Mouse (Mus musculus): ENCODE results near the gene Arhgef28. TPM values are rescaled to one million over a fixed set of nuclear protein-coding genes. Genes with fewer than 3 reads are reported as not detected.

The Arhgef28 gene
- polyA plus RNA-seq, 1 experiment: not detected

DNA sequence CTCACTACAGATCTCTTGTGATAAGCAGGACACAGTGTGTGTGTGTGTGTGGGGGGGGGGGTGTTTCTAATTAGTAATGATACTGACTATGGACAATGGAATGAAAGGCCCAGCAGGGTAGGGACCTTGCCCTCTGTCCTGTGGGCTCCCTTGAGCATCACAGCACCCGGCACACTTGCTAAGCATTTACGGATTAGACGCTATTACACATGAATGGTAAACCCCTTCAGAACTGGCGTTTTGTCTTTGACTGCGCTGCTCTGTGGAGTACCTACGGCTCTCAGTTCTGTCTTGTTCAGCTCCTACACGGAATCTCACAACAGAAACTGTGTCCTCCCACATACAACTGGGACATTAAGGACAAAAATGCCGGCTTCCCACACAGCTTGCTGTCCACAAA is 151.0 kb downstream of the Arhgef28 start:
- Histone ChIP-seq H3K36me3 (replicated peaks; ENCODE audit: low read length) (no peaks in the 10 kb centered on the region), H3K27me3 (replicated peaks) (peaks cover 2% of the 10 kb centered on the region), H3K4me1 (no peaks in the 10 kb centered on the region), H3K4me3 (replicated peaks) (no peak overlapping the region), H3K9me3 (no peaks in the 10 kb centered on the region)
- no peak for TF ChIP-seq GATA1 (IDR thresholded peaks at IDR 0.05; ENCODE audit: borderline replicate concordance, low read length)
- TF ChIP-seq FLI1 (IDR thresholded peaks at IDR 0.05; ENCODE audit: low read length): no peak

DNA sequence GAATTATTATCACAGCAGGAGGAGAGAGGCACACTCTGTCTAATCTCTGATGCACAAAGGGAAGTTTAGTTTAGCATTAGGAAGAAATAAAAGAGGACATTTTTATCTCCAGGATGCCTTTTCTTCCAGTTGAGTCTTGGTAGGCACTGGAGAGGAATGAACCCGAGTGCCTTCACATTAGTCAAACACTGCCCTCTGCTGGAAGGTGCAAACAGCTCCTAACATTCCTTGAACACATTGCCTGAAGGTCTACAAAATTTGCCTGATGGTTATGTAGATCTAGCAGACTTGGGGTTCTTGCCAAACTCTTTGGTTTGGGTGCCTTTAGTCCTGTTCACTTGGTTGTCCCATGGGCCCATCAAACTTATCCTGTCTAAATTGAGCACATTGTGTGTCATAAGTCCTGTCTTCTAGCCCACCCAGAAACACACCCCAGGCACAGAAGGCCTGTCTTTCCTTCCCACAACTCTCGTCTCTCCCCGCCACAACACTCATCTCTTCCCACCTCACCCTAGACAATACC is 165.6 kb downstream of the Arhgef28 start:
- Histone ChIP-seq H3K4me3 (replicated peaks) (no peak overlapping the region), H3K4me1 (no peaks in the 10 kb centered on the region; the same call in 1 of the 2 replicates), H3K9me3 (peaks cover 7% of the 10 kb centered on the region), H3K36me3 (replicated peaks; ENCODE audit: low read length) (no peaks in the 10 kb centered on the region), H3K27me3 (replicated peaks) (peaks cover 10% of the 10 kb centered on the region)
- TF ChIP-seq FLI1 (IDR thresholded peaks at IDR 0.05; ENCODE audit: low read length): no peak
- no peak for TF ChIP-seq GATA1 (IDR thresholded peaks at IDR 0.05; ENCODE audit: borderline replicate concordance, low read length)

DNA sequence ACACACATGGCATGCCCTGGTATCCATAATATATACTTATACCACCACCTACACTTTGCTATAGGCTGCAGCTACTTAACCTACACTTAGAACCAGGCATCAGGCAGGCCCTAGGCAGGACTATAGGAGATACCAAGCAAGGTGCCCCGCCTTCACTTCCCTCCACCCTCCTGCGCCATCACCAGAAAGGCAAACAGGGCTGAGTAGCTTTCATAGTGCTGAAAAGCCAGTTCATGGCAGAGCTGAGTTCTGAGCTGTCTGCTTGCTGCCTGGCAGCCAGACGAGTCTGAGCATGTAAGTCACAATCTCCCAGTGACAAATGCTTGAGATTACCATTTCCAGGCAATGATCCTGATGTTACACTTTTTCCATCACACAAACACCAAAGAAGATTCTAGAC is 167.5 kb downstream of the Arhgef28 start:
- H3K4me1 ChIP-seq: no peaks in the 10 kb centered on the region; the same call in 1 of the 2 replicates
- H3K4me3 ChIP-seq (replicated peaks): no peak overlapping the region
- H3K9me3 ChIP-seq: peaks cover 7% of the 10 kb centered on the region
- no peak for TF ChIP-seq GATA1 (IDR thresholded peaks at IDR 0.05; ENCODE audit: borderline replicate concordance, low read length)
- no peak for TF ChIP-seq FLI1 (IDR thresholded peaks at IDR 0.05; ENCODE audit: low read length)
- H3K36me3 ChIP-seq (replicated peaks; ENCODE audit: low read length): no peaks in the 10 kb centered on the region
- H3K27me3 ChIP-seq (replicated peaks): peaks cover 14% of the 10 kb centered on the region

DNA sequence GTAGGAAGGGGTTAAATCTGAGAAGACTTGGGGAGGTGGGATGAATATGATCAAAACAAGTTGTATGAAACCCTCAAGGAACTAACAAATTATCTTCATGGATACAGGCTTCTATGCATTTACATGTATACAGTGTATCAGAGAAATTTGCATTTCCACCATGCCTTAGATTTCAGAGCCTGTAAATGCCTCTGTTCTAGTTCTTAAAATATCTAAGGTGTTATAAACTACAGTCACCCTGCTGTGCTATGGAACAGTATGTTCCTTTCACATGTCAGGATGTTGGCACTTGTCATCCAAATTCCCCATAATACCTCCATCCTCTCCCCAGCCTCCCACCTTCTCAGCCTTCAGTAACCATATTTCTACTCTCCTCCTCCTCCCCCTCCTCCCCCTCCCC is 168.5 kb downstream of the Arhgef28 start:
- Histone ChIP-seq H3K9me3 (peaks cover 7% of the 10 kb centered on the region), H3K36me3 (replicated peaks; ENCODE audit: low read length) (no peaks in the 10 kb centered on the region), H3K4me1 (no peaks in the 10 kb centered on the region; the same call in 1 of the 2 replicates), H3K27me3 (replicated peaks) (peaks cover 22% of the 10 kb centered on the region), H3K4me3 (replicated peaks) (no peak overlapping the region)
- no peak for TF ChIP-seq FLI1 (IDR thresholded peaks at IDR 0.05; ENCODE audit: low read length)
- no peak for TF ChIP-seq GATA1 (IDR thresholded peaks at IDR 0.05; ENCODE audit: borderline replicate concordance, low read length)

DNA sequence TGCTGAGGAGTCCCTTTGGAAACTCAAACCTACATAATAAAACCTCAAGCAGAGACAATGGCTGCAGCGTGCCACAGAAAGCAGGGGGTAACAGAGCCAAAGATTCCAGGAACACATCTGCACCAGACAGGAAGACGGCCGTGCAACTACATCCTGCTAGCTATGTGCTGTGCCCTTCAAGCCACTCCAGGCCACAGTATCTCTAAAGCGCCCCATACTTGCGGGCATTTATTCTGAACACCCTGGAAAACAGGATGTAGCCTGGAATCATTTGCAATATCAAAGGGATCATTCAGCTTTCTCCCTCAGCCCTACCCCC is 174.6 kb downstream of the Arhgef28 start:
- peaks cover 18% of the 10 kb centered on the region for H3K27me3 ChIP-seq (replicated peaks)
- no peaks in the 10 kb centered on the region for H3K36me3 ChIP-seq (replicated peaks; ENCODE audit: low read length)
- TF ChIP-seq GATA1 (IDR thresholded peaks at IDR 0.05; ENCODE audit: borderline replicate concordance, low read length) (no peak), FLI1 (IDR thresholded peaks at IDR 0.05; ENCODE audit: low read length) (no peak)
- peaks cover 7% of the 10 kb centered on the region for H3K9me3 ChIP-seq
- H3K4me3 ChIP-seq (replicated peaks): peak overlapping the region; percentile 90
- peaks cover 6% of the 10 kb centered on the region for H3K4me1 ChIP-seq

DNA sequence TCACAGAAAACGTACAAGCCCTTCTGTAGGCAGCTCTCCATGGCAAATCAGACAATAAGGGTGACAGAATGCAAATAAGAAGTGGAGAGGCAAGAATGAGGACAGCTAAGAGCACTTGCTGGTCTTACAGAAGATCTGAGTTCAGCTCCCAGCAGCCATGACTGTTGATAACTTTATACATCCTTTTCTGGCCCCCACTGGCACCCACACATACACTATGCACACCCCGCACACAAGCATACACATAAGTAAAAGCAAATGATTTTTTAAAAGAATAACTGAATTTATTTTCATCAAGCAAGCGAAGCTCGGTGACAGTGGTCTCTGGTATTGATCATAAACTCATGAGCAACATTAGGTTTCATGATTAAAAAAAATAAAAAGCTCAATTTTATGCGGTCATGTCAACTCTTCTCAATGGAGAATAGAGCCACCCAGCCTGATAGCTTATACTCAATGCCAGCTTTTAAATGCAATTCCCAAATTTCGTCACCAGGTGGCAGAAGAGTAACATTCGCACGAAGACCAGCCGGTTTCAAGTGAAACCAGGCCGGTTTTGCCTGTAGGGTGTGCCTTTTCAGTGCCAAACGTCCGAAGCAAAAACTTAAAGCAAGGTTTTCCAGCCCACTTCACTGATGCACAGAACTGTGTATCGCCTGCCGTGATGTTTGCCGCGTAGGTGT is 175.1 kb downstream of the Arhgef28 start:
- TF ChIP-seq GATA1 (IDR thresholded peaks at IDR 0.05; ENCODE audit: borderline replicate concordance, low read length): no peak
- TF ChIP-seq FLI1 (IDR thresholded peaks at IDR 0.05; ENCODE audit: low read length): no peak
- Histone ChIP-seq H3K27me3 (replicated peaks) (peaks cover 16% of the 10 kb centered on the region), H3K9me3 (peaks cover 7% of the 10 kb centered on the region), H3K36me3 (replicated peaks; ENCODE audit: low read length) (no peaks in the 10 kb centered on the region), H3K4me1 (peaks cover 6% of the 10 kb centered on the region), H3K4me3 (replicated peaks) (peak overlapping the region; percentile 90)

DNA sequence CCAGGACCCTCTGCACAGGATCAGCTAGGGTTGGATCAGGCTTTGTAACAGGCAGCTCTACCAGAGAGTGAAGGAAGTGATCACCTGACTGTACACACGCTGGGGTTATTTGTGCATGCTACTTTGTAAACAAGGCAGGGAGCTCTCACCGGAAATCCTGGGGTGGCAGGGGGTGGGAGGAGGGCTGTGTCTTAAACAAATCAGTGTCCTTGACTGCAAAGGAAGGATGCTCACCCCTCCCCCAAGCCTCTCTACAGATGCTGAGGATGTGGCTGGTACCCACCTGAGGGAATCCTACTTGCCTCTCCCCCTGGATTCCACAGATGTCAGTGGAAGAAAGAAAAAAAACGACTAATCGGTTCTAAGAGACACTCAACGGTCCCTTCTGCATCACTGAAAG is 176.2 kb downstream of the Arhgef28 start:
- peaks cover 16% of the 10 kb centered on the region for H3K27me3 ChIP-seq (replicated peaks)
- no peaks in the 10 kb centered on the region for H3K36me3 ChIP-seq (replicated peaks; ENCODE audit: low read length)
- TF ChIP-seq FLI1 (IDR thresholded peaks at IDR 0.05; ENCODE audit: low read length) (no peak), GATA1 (IDR thresholded peaks at IDR 0.05; ENCODE audit: borderline replicate concordance, low read length) (no peak)
- H3K9me3 ChIP-seq: peaks cover 10% of the 10 kb centered on the region
- H3K4me3 ChIP-seq (replicated peaks): no peak overlapping the region
- H3K4me1 ChIP-seq: peaks cover 6% of the 10 kb centered on the region

DNA sequence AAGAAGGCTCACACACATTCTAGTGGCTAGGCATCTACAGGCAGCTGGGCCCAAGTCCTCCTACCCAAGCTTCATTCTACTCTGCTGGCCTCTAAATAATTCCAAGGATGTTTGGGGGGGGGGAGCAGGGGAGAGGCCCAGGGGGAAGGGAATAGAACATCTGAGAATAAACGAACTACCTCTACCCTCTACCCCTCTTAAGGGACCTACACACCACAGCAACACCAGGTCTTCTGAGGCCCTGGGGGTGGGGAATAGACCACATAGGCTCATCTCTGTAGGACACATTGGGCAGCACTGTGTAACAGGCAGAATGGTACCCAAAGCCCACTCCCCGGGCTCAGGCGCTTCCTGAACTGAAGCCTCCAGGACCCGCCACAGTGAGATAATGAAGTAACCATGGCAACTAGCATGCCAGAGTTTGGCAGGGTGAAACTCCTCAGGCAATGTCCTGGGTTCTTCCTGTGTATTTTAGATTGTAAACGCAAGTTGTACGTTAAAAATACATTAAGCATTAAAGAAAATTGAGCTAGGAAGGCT is 177.5 kb downstream of the Arhgef28 start:
- no peak overlapping the region for H3K4me3 ChIP-seq (replicated peaks)
- peaks cover 10% of the 10 kb centered on the region for H3K9me3 ChIP-seq
- H3K4me1 ChIP-seq: peaks cover 6% of the 10 kb centered on the region
- no peak for TF ChIP-seq FLI1 (IDR thresholded peaks at IDR 0.05; ENCODE audit: low read length)
- TF ChIP-seq GATA1 (IDR thresholded peaks at IDR 0.05; ENCODE audit: borderline replicate concordance, low read length): no peak
- H3K27me3 ChIP-seq (replicated peaks): peaks cover 11% of the 10 kb centered on the region
- no peaks in the 10 kb centered on the region for H3K36me3 ChIP-seq (replicated peaks; ENCODE audit: low read length)

DNA sequence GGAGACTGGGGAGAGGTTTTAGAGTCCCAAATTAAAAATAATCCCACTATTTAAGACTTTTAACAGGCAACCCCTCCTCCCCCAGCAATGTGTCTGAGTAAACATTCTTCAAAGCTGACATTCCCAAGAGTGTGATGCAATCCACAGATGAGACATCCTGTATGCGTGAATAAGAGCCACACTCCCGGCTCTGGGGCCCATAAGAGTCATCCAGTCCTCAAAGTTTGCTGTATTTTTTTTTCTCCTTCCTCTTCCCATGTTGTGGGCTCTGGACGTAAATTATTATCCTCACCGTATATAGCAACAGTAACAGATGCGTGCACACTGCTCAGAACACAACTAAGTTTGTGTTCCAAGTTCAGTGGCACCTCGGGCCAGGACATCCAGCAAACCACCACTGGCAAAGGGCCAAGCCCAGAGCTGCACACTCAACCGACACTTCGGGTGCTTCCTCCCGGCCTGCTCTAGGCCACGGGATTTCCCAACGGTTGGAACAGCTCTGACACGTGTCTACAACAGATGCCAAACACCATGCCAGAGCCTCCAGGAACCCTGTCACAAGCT is 178.5 kb downstream of the Arhgef28 start:
- Histone ChIP-seq H3K4me1 (peaks cover 6% of the 10 kb centered on the region), H3K4me3 (replicated peaks) (no peak overlapping the region), H3K27me3 (replicated peaks) (peaks cover 3% of the 10 kb centered on the region), H3K36me3 (replicated peaks; ENCODE audit: low read length) (no peaks in the 10 kb centered on the region), H3K9me3 (peaks cover 10% of the 10 kb centered on the region)
- no peak for TF ChIP-seq FLI1 (IDR thresholded peaks at IDR 0.05; ENCODE audit: low read length)
- TF ChIP-seq GATA1 (IDR thresholded peaks at IDR 0.05; ENCODE audit: borderline replicate concordance, low read length): no peak

DNA sequence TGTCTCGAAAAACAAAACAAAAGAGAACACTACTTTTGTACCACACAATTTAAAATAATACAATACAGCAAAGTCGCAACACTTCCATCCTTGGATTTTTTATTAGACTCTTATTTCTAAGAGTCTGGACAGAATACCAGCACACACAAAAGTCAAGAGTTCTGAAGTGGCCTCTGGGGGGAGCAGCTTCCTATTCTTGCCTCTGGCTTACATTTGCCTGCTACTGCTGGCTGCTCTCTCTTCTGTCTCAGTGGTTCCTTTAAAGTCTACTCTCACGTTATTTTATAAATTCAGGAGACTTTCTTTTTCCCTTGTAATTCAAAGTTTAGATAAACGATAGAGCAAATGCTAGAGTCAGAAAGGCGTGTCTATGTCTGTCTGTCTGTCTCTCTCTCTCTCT is 179.1 kb downstream of the Arhgef28 start:
- H3K9me3 ChIP-seq: peaks cover 10% of the 10 kb centered on the region
- no peaks in the 10 kb centered on the region for H3K36me3 ChIP-seq (replicated peaks; ENCODE audit: low read length)
- peaks cover 6% of the 10 kb centered on the region for H3K4me1 ChIP-seq
- no peak overlapping the region for H3K4me3 ChIP-seq (replicated peaks)
- H3K27me3 ChIP-seq (replicated peaks): peaks cover 3% of the 10 kb centered on the region
- TF ChIP-seq GATA1 (IDR thresholded peaks at IDR 0.05; ENCODE audit: borderline replicate concordance, low read length) (no peak), FLI1 (IDR thresholded peaks at IDR 0.05; ENCODE audit: low read length) (no peak)

All from megakaryocyte, embryonic 14.5 days (primary cell).